Mouse (Mus musculus): ENCODE data around the gene Trabd2b. TPM values are rescaled to one million over a fixed set of nuclear protein-coding genes. Genes with fewer than 3 reads are reported as not detected.

Gene Trabd2b
- polyA plus RNA-seq, 1 experiment = 2.0 TPM

DNA sequence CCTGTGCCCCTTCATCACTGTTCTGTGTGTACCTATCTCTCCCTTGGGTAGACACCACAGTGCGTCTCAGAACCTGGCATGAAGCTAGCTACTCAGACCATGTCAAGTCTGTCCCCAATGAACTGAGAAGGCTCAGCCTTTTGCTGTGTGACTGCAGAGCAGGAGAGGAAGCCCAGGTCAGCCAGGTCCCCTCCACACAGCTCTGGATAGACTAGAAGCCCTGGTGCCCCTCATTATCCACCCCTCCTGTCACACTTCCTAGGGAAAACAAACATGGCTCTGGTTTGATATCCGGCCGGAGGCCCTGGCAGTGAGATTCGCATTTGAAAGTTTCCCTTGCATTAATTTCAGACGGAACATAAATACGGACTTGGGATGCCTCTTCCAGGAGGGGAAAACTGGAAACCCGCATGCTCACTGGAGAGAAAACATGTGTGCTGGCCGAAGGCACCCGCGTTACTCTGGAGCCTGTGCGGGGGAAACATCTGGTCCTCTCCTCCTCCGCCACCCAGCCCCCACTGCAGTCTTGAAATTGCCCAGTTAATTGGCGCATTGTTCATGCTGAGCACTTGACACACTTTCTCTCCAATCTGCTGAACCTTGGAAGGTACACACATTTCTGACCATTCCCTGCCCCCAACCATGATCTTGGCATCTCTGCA is 187.2 kb downstream of the Trabd2b start:
- Histone ChIP-seq H3K4me1 (ENCODE audit: control insufficient read depth, insufficient read depth, low read length) (no peaks in the 10 kb centered on the region), H3K27ac (ENCODE audit: insufficient read depth, low read length) (no peak overlapping the region), H3K4me3 (ENCODE audit: insufficient read depth, low read length) (no peak overlapping the region)
- TF ChIP-seq POLR2A (IDR thresholded peaks at IDR 0.05; ENCODE audit: extremely low read depth, insufficient read depth, low read length) (no peak), CTCF (IDR thresholded peaks at IDR 0.05; ENCODE audit: extremely low read depth, insufficient read depth, low read length) (no peak)

DNA sequence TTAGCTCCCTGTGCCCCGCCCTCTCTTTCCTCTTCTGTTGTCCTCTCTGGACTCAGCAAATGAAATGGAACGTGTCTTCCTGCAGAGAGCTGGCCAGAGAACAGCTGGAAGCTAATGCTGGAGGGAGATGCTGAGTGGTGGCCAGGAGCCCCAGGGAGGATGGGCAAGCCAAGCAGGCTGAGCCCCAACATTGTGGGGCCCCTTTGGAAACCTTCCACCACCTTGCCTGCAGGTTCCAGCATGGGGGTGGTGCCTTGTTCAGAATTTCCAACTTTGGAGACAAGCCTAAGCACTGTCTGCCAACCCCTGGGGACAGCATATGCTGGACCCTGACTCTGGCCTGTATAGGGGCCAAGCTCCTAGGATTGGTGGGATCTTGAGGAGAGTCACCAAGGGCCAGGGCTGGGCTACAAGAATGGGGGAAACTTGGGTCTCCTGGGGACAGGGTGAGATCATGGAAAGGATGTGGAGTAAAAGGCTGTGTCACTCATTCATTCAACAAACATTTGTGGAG is 188.7 kb downstream of the Trabd2b start:
- TF ChIP-seq POLR2A (IDR thresholded peaks at IDR 0.05; ENCODE audit: extremely low read depth, insufficient read depth, low read length) (no peak), CTCF (IDR thresholded peaks at IDR 0.05; ENCODE audit: extremely low read depth, insufficient read depth, low read length) (no peak)
- no peaks in the 10 kb centered on the region for H3K4me1 ChIP-seq (ENCODE audit: control insufficient read depth, insufficient read depth, low read length)
- no peak overlapping the region for H3K4me3 ChIP-seq (ENCODE audit: insufficient read depth, low read length)
- H3K27ac ChIP-seq (ENCODE audit: insufficient read depth, low read length) = no peak overlapping the region

DNA sequence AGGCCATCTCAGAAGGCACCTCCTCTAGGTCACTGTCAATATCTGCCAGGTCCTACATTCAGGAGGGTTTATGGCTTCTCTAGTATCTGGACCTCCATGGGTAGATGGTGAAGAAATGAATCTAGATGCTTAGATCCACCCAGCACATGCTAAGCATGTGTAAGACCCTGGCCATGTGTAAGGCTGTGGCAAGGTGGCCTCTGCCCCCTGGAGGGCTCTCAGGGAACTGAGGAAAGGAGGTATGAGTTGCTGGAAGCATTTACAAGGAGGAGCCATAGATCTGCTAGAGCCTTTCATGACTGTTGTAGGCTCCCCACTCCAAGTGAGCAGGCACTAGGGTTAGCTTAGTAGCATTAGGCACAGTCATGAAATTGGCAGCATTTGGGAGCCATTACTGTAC is 192.6 kb downstream of the Trabd2b start:
- Histone ChIP-seq H3K27ac (ENCODE audit: insufficient read depth, low read length) (no peak overlapping the region), H3K4me3 (ENCODE audit: insufficient read depth, low read length) (no peak overlapping the region), H3K4me1 (ENCODE audit: control insufficient read depth, insufficient read depth, low read length) (no peaks in the 10 kb centered on the region)
- 0 out of 2 replicates have a peak, but pooled peaks have one; percentile 13 for TF ChIP-seq CTCF (IDR thresholded peaks at IDR 0.05; ENCODE audit: extremely low read depth, insufficient read depth, low read length)
- TF ChIP-seq POLR2A (IDR thresholded peaks at IDR 0.05; ENCODE audit: extremely low read depth, insufficient read depth, low read length) = no peak

DNA sequence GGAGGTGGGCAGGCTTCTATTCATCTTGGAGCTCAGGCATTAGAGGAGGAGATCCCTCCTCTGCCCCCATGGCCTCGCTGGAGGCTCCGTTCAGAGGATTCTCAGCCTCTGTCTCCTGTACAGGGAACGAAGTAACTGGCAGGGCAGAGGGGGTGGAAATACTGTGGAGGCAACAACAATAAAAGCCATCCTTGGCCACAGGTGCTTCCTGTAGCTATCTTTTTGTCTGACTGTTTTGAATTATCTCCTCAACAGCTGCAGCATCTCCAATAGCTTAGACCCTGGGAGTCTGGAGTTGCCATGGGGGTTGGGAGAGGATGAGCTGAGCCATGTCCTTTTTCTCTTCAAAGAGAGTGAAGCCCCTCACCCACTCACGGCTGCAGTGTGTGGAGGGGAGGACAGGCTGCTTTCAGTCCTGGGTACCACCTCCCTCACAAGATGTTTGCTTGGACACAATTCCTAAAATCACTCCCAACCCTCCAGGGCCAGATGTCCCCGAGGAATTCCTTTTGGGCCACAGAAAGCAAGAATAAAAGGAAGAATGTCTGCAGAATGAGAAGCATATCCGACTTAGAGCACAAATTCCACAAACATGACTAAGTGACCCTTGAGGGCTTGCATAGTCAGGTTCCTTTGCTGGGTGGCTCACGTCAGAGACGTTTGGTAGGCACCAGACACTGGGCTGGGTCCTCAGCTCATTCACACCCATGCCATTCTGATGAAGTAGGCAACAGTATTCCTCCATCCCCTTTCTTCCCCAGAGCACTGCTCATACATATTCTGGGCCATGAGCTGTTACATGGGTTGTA is 194.9 kb downstream of the Trabd2b start:
- H3K4me3 ChIP-seq (ENCODE audit: insufficient read depth, low read length) = no peak overlapping the region
- H3K4me1 ChIP-seq (ENCODE audit: control insufficient read depth, insufficient read depth, low read length) = no peaks in the 10 kb centered on the region
- no peak overlapping the region for H3K27ac ChIP-seq (ENCODE audit: insufficient read depth, low read length)
- TF ChIP-seq POLR2A (IDR thresholded peaks at IDR 0.05; ENCODE audit: extremely low read depth, insufficient read depth, low read length) = no peak
- no peak for TF ChIP-seq CTCF (IDR thresholded peaks at IDR 0.05; ENCODE audit: extremely low read depth, insufficient read depth, low read length)

DNA sequence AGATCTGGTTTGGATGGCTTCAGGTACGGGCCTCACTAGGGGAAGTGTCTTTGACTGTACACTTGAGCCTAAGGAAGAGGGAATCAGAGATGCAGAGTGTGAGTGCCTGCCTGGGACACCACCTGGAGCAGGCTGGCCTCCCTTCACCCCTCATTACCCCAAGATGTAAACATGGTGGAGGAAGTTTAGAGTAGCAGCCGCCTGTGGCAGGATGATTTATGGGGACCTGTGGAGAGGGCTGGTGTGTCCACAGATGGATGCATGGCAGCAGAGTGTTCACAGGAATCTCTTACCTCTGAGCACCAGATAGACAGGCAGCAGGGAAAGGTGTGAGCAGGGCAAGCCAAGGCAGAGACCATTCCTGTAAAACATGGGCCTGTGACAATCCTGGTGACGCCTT is 199.1 kb downstream of the Trabd2b start:
- Histone ChIP-seq H3K4me1 (ENCODE audit: control insufficient read depth, insufficient read depth, low read length) (no peaks in the 10 kb centered on the region), H3K27ac (ENCODE audit: insufficient read depth, low read length) (no peak overlapping the region), H3K4me3 (ENCODE audit: insufficient read depth, low read length) (no peak overlapping the region)
- TF ChIP-seq CTCF (IDR thresholded peaks at IDR 0.05; ENCODE audit: extremely low read depth, insufficient read depth, low read length) (no peak), POLR2A (IDR thresholded peaks at IDR 0.05; ENCODE audit: extremely low read depth, insufficient read depth, low read length) (no peak)

DNA sequence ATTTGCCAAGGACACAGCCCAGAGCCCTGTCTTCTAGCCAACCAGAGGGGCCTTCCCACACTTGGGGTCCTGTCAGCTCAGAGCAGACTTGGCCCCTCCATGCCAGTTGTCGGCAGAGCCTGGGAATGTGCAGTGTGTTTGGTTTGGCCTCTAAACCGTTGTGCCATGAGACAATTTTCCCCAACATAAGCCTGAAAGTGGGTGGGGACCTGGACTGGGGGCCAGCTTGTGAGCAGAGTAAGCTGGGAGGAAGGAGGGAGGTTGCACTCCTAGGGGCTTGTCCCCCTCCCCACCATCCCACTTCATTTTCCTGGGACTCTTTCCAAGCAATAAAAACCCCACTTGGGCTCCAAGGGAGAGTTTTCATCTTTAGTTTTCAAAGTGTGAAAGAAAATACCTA is 201.3 kb downstream of the Trabd2b start:
- Histone ChIP-seq H3K4me3 (ENCODE audit: insufficient read depth, low read length) (no peak overlapping the region), H3K4me1 (ENCODE audit: control insufficient read depth, insufficient read depth, low read length) (no peaks in the 10 kb centered on the region), H3K27ac (ENCODE audit: insufficient read depth, low read length) (no peak overlapping the region)
- TF ChIP-seq POLR2A (IDR thresholded peaks at IDR 0.05; ENCODE audit: extremely low read depth, insufficient read depth, low read length) (no peak), CTCF (IDR thresholded peaks at IDR 0.05; ENCODE audit: extremely low read depth, insufficient read depth, low read length) (no peak)

DNA sequence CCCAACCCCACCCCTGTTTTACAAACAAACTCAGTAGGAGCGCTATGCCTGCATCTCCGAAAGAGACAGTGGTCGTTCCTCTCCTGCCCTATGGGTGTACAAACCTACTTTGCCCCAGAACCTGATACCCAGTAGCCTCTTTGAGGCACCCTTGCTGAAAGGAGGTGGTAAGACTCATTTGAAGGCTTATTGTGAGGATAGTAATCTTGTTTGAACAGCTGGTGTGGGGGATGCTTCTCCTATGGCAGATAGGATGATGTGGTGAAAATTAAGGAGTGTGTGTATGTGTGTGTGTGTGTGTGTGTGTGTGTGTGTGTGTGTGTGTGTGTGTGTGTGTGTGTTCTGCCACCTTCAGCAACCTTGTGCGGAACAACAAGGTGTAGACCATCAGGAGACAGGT is 202.8 kb downstream of the Trabd2b start:
- Histone ChIP-seq H3K4me1 (ENCODE audit: control insufficient read depth, insufficient read depth, low read length) (no peaks in the 10 kb centered on the region), H3K27ac (ENCODE audit: insufficient read depth, low read length) (no peak overlapping the region), H3K4me3 (ENCODE audit: insufficient read depth, low read length) (no peak overlapping the region)
- TF ChIP-seq POLR2A (IDR thresholded peaks at IDR 0.05; ENCODE audit: extremely low read depth, insufficient read depth, low read length) (no peak), CTCF (IDR thresholded peaks at IDR 0.05; ENCODE audit: extremely low read depth, insufficient read depth, low read length) (no peak)

DNA sequence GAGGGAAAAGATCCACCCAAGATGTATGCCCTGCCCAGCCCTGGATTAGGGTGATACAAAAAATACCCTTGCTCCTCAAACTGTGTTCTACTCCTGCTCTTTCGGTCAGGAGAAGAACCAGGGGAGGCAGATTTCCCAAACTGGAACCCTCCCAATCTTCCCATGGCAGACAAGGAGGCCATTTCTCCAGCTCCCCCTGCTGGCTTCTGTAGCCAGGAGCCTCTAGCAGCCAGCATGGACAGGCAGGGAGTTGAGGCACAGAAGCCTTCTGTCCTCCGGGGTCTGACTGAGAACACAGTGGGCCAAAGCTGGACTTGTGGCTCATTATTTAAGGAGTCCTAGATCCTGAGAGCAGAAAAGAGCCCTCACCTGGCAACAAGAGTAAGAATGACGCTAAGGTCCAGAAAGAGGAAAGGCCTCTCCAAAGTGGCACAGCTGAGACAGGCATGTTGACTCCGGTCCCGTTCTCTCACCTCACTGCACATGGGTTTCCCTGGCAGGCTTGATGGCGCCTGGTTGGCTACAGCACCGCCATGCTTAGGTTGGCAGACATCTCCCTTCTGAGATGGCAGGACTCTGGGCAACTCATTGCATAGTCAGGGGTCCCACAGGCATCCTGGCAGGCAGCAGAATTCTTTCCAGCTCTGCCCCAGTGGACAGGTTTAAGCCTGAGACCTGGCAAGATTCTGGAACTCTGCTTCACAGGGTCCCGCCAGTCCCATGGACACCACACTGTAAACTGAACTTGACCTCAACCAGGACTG is 204.8 kb downstream of the Trabd2b start:
- Histone ChIP-seq H3K4me3 (ENCODE audit: insufficient read depth, low read length) (no peak overlapping the region), H3K27ac (ENCODE audit: insufficient read depth, low read length) (no peak overlapping the region), H3K4me1 (ENCODE audit: control insufficient read depth, insufficient read depth, low read length) (no peaks in the 10 kb centered on the region)
- TF ChIP-seq CTCF (IDR thresholded peaks at IDR 0.05; ENCODE audit: extremely low read depth, insufficient read depth, low read length) = peak; percentile 23; the same call in 1 of the 2 replicates
- TF ChIP-seq POLR2A (IDR thresholded peaks at IDR 0.05; ENCODE audit: extremely low read depth, insufficient read depth, low read length) = no peak

DNA sequence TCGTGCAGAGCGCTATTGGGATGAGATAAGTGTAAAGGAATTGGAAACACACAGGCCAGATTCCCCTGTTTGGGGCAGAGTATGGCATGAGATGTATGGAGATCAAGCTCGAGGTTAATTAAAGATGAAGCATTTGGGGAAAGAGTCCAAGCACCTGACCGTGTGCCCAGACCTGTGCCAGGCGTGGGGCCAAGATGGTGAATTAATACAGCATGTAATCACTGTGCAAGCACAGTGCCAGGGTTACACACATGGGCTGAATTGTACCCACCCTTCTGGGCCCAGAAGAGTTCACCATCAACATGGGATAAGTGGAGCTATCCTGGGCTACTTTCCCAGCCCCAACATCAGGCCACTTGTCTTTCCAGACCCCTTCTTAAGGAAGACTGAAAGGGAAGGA is 205.5 kb downstream of the Trabd2b start:
- Histone ChIP-seq H3K4me3 (ENCODE audit: insufficient read depth, low read length) (no peak overlapping the region), H3K27ac (ENCODE audit: insufficient read depth, low read length) (no peak overlapping the region), H3K4me1 (ENCODE audit: control insufficient read depth, insufficient read depth, low read length) (no peaks in the 10 kb centered on the region)
- TF ChIP-seq POLR2A (IDR thresholded peaks at IDR 0.05; ENCODE audit: extremely low read depth, insufficient read depth, low read length) (no peak), CTCF (IDR thresholded peaks at IDR 0.05; ENCODE audit: extremely low read depth, insufficient read depth, low read length) (no peak)

All from cortical plate, adult 2 months (tissue).